Comparison of ENCODE assay signal across 8 mouse cellular contexts in the genomic region with DNA sequence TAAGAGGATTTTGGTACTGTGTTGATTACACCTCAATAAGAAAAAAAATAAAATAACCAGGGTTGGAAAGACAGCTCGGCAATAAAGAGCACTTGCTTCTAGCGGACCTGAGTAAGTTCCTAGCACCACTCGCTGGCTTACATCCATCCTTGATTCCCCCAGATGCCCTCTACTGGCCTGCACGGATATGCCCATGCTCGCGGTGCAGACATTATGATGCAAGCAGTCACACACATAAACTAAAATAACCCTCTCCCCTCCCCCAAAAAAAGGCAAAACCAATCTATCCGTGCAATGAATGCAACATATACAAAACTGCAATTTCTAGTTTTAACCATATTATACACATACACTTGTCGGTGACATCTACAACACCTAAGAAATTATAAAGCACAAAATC. TPM values are rescaled to one million over a fixed set of nuclear protein-coding genes. Genes with fewer than 3 reads are reported as not detected.
DNase-seq lines count a peak whose midpoint lies in the region; ATAC-seq and TF ChIP-seq lines count a peak whose summit lies in the region.

No protein-coding gene starts in this region.

- ATAC-seq in heart, embryonic 15.5 days (replicated peaks; ENCODE audit: insufficient number of reproducible peaks, insufficient read depth, low FRiP score, low read depth), result no peak
- no peak for ATAC-seq in G1E (ENCODE audit: extremely low read depth, insufficient number of reproducible peaks, low FRiP score, poor library complexity, severe bottlenecking)
- no peak for ATAC-seq in forebrain, embryonic 11.5 days (replicated peaks; ENCODE audit: low FRiP score)
- no peak for ATAC-seq in liver, embryonic 11.5 days (replicated peaks; ENCODE audit: low FRiP score)
- no peak for ATAC-seq in stomach, postnatal 0 days (ENCODE audit: low FRiP score, low TSS enrichment)

- H3K9ac ChIP-seq in heart, embryonic 15.5 days, result peak overlapping the region; percentile 89; the same call in 1 of the 2 replicates
- peak overlapping the region; percentile 87; the same call in 1 of the 2 replicates for H3K9ac ChIP-seq in forebrain, embryonic 11.5 days (ENCODE audit: low read length)
- H3K9ac ChIP-seq in liver, embryonic 11.5 days (ENCODE audit: low read depth, low read length), result no peak overlapping the region
- H3K9ac ChIP-seq in stomach, postnatal 0 days (ENCODE audit: low read length), result no peak overlapping the region

- H3K27ac ChIP-seq in heart, embryonic 15.5 days, result no peak overlapping the region; the same call in 1 of the 2 replicates
- H3K27ac ChIP-seq in forebrain, embryonic 11.5 days (ENCODE audit: low read depth, low read length), result no peak overlapping the region
- H3K27ac ChIP-seq in liver, embryonic 11.5 days (ENCODE audit: low read depth, low read length), result peak overlapping the region; percentile 86; the same call in 1 of the 2 replicates
- H3K27ac ChIP-seq in stomach, postnatal 0 days (replicated peaks), result no peak overlapping the region

- 75% methylated on average over 8 of the region's 8 CpGs for WGBS in heart, embryonic 15.5 days
- 82% methylated on average over 8 of the region's 8 CpGs for WGBS in forebrain, embryonic 11.5 days
- 78% methylated on average over 8 of the region's 8 CpGs for WGBS in liver, embryonic 11.5 days
- 84% methylated on average over 8 of the region's 8 CpGs for WGBS in stomach, postnatal 0 days

- peak overlapping the region; percentile 86 for H3K4me2 ChIP-seq in heart, embryonic 15.5 days
- H3K4me2 ChIP-seq in forebrain, embryonic 11.5 days (ENCODE audit: low read depth, low read length, severe bottlenecking), result peak overlapping the region; percentile 88
- peak overlapping the region; percentile 76 for H3K4me2 ChIP-seq in liver, embryonic 11.5 days
- peak overlapping the region; percentile 85 for H3K4me2 ChIP-seq in stomach, postnatal 0 days (replicated peaks; ENCODE audit: low read depth)

- H3K27me3 ChIP-seq in heart, embryonic 15.5 days, result no peaks in the 10 kb centered on the region
- H3K27me3 ChIP-seq in G1E (ENCODE audit: insufficient read depth, low read length), result peaks cover 3% of the 10 kb centered on the region; the same call in 1 of the 2 replicates
- no peaks in the 10 kb centered on the region for H3K27me3 ChIP-seq in forebrain, embryonic 11.5 days (ENCODE audit: control insufficient read depth, insufficient read depth, low read length)
- H3K27me3 ChIP-seq in liver, embryonic 11.5 days (replicated peaks; ENCODE audit: control insufficient read depth, insufficient read depth, low read length), result no peaks in the 10 kb centered on the region
- no peaks in the 10 kb centered on the region for H3K27me3 ChIP-seq in stomach, postnatal 0 days (ENCODE audit: control insufficient read depth, insufficient read depth, low read length)

- TF ChIP-seq EP300 in stomach, postnatal 0 days (optimal IDR thresholded peaks at IDR 0.05), result no peak

- intact Hi-C loops in left cerebral cortex, postnatal 25 days (cut with DNase I), result no loop called here

- H3K36me3 ChIP-seq in heart, embryonic 15.5 days, result no peaks in the 10 kb centered on the region
- peaks cover 16% of the 10 kb centered on the region for H3K36me3 ChIP-seq in G1E (replicated peaks)
- H3K36me3 ChIP-seq in forebrain, embryonic 11.5 days (ENCODE audit: control insufficient read depth, insufficient read depth, low read length), result no peaks in the 10 kb centered on the region
- H3K36me3 ChIP-seq in liver, embryonic 11.5 days (ENCODE audit: control insufficient read depth, insufficient read depth, low read length), result no peaks in the 10 kb centered on the region
- H3K36me3 ChIP-seq in stomach, postnatal 0 days (ENCODE audit: control insufficient read depth, insufficient read depth, low read length), result no peaks in the 10 kb centered on the region

- H3K4me3 ChIP-seq in heart, embryonic 15.5 days, result peak overlapping the region; percentile 91
- peak overlapping the region; percentile 91 for H3K4me3 ChIP-seq in G1E (ENCODE audit: low read depth, low read length)
- peak overlapping the region; percentile 81 for H3K4me3 ChIP-seq in forebrain, embryonic 11.5 days (ENCODE audit: low read depth, low read length)
- peak overlapping the region; percentile 91 for H3K4me3 ChIP-seq in liver, embryonic 11.5 days (ENCODE audit: low read depth, low read length)
- peak overlapping the region; percentile 71 for H3K4me3 ChIP-seq in stomach, postnatal 0 days (ENCODE audit: low read depth, low read length)

- DNase-seq in heart, adult 18-20 months, result no peak
- no peak for DNase-seq in G1E (ENCODE audit: low spot score)
- no peak for DNase-seq in forebrain, embryonic 11.5 days (ENCODE audit: low spot score)
- DNase-seq in liver, embryonic 11.5 days (ENCODE audit: low spot score), result no peak
- DNase-seq in stomach, postnatal 0 days (ENCODE audit: low spot score), result no peak
- DNase-seq in adrenal gland, postnatal 4 days (ENCODE audit: low spot score in 2 of 2), result no peak
- DNase-seq in left cerebral cortex, postnatal 25 days (ENCODE audit: low spot score in 2 of 2), result no peak

- TF ChIP-seq CTCF in G1E (IDR thresholded peaks at IDR 0.05; ENCODE audit: low read depth, low read length), result 0 out of 2 replicates have a peak, but pooled peaks have one; percentile 20
- TF ChIP-seq CTCF in stomach, postnatal 0 days (IDR thresholded peaks at IDR 0.05; ENCODE audit: low read depth), result peak; percentile 47

- no peaks in the 10 kb centered on the region for H3K9me3 ChIP-seq in heart, embryonic 15.5 days (replicated peaks)
- H3K9me3 ChIP-seq in G1E (replicated peaks), result peaks cover 3% of the 10 kb centered on the region; the same call in 1 of the 2 replicates
- no peaks in the 10 kb centered on the region for H3K9me3 ChIP-seq in forebrain, embryonic 11.5 days (ENCODE audit: control insufficient read depth, low read length)
- H3K9me3 ChIP-seq in liver, embryonic 11.5 days (ENCODE audit: control insufficient read depth, low read length), result no peaks in the 10 kb centered on the region
- H3K9me3 ChIP-seq in stomach, postnatal 0 days (ENCODE audit: control insufficient read depth, low read length), result no peaks in the 10 kb centered on the region

- H3K4me1 ChIP-seq in heart, embryonic 15.5 days (replicated peaks), result peaks cover 10% of the 10 kb centered on the region; the same call in 1 of the 2 replicates
- peaks cover 35% of the 10 kb centered on the region for H3K4me1 ChIP-seq in G1E (ENCODE audit: insufficient read depth, low read depth, low read length)
- no peaks in the 10 kb centered on the region for H3K4me1 ChIP-seq in forebrain, embryonic 11.5 days (replicated peaks; ENCODE audit: control insufficient read depth, insufficient read depth, low read length)
- peaks cover 7% of the 10 kb centered on the region for H3K4me1 ChIP-seq in liver, embryonic 11.5 days (replicated peaks; ENCODE audit: control insufficient read depth, insufficient read depth, low read length)
- peaks cover 5% of the 10 kb centered on the region; the same call in 1 of the 2 replicates for H3K4me1 ChIP-seq in stomach, postnatal 0 days (replicated peaks; ENCODE audit: control insufficient read depth, insufficient read depth)

RNA-seq across cellular contexts. Expression of a gene that starts 0.9 kb away (rescaled TPM):
- polyA plus RNA-seq in heart, embryonic 15.5 days (2015; fragmentation: Nextera tagmentation; extraction: Ambion mirVana), result 13.9 and 15.4 TPM in 2 replicates
- 1 to 10 TPM; 7.0 to 7.8 TPM for total RNA-seq in heart, adult 18-20 months (2021)
- 16.0 and 21.0 TPM in 2 replicates for total RNA-seq in G1E (2014; fragmentation: Nextera tagmentation)
- total RNA-seq in G1E (2017), result 44.4 and 50.8 TPM in 2 replicates
- 1.6 and 1.8 TPM in 2 replicates for polyA plus RNA-seq in G1E (2012)
- 19.8 and 21.1 TPM in 2 replicates for polyA plus RNA-seq in forebrain, embryonic 11.5 days (2014; fragmentation: Nextera tagmentation; extraction: Ambion mirVana)
- 26.3 and 29.5 TPM in 2 replicates for polyA plus RNA-seq in liver, embryonic 11.5 days (2014; fragmentation: Nextera tagmentation; extraction: Ambion mirVana)
- polyA plus RNA-seq in stomach, postnatal 0 days (2015; fragmentation: Nextera tagmentation; extraction: Ambion mirVana), result 13.8 and 14.7 TPM in 2 replicates
- total RNA-seq in adrenal gland, postnatal 4 days (2021), result 10 to 100 TPM; 14.3 to 15.7 TPM
- total RNA-seq in left cerebral cortex, postnatal 25 days (2021), result 10 to 100 TPM; 34.1 to 36.1 TPM

Comparison
In these comparisons a context has a peak if more than half of its experiments do, and no peak if none do; other contexts are left out.
1. H3K9ac ChIP-seq: peak in heart, embryonic 15.5 days (single experiment) and forebrain, embryonic 11.5 days (single experiment); none in liver, embryonic 11.5 days (single experiment) and stomach, postnatal 0 days (single experiment).
2. Peak in every context shown above with its lines, with median percentiles within 50 percentile points of each other: H3K4me2 ChIP-seq and H3K4me3 ChIP-seq.